Comparison of ENCODE assay signal across 21 mouse cellular contexts in the genomic region with DNA sequence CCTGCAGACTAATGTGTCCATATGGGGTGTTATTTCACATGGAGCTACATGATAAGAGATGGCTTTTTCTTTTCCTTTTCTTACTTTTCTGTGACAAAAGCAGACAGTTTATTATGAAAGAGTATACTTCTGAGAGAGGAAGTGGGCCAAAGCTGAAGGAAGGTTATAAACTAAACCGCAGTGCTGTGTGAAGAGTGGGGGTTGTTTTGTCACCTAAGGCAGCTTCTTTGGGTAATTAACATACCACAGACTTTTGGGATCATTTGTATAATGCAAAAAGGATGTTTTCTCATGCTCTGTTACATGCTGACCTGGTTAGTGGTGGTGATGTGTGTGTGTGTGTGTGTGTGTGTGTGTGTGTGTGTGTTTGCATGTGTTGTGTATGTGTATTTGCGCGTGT. TPM values are rescaled to one million over a fixed set of nuclear protein-coding genes. Genes with fewer than 3 reads are reported as not detected.
DNase-seq lines count a peak whose midpoint lies in the region; ATAC-seq lines count a peak whose summit lies in the region.
"Had no signal": no experiment of that assay in that cellular context is flagged by ENCODE, and none has a peak within 500 bp of the region (broad histone marks: within the 10 kb centered on the region; RNA-seq: fewer than 3 reads in every experiment).

No protein-coding gene starts in this region.

- H3K27ac ChIP-seq in forebrain, embryonic 10.5 days, result no peak overlapping the region
- H3K27ac ChIP-seq: embryonic facial prominence, embryonic 12.5 days; hindbrain, embryonic 13.5 days; intestine, embryonic 15.5 days; lung, embryonic 15.5 days; macrophage; neural tube, embryonic 15.5 days had no signal

- peak; percentile 76 for DNase-seq in T-cell, adult 2 months (ENCODE audit: low spot score)
- peak; percentile 48 to 53 for DNase-seq in thymus, postnatal 10 days (ENCODE audit: low spot score in 2 of 2)
- no peak for DNase-seq in right cerebral cortex, postnatal 36 days (ENCODE audit: low spot score in 2 of 2)
- DNase-seq in heart, adult 9 months (ENCODE audit: low spot score in 2 of 2), result no peak
- no peak for DNase-seq in forebrain, embryonic 10.5 days (ENCODE audit: extremely low spot score, low spot score)
- DNase-seq: adrenal gland, adult 2 months; cerebellum, adult 9-10 months; heart, postnatal 14 days; kidney, adult 9 months; kidney, postnatal 4 days; midbrain, embryonic 14.5 days had no signal

- H3K4me3 ChIP-seq in forebrain, embryonic 10.5 days, result no peak overlapping the region
- H3K4me3 ChIP-seq: embryonic facial prominence, embryonic 12.5 days; erythroblast, embryonic 14.5 days; hindbrain, embryonic 13.5 days; intestine, embryonic 15.5 days; lung, embryonic 15.5 days; neural tube, embryonic 15.5 days had no signal

- H3K36me3 ChIP-seq in forebrain, embryonic 10.5 days (replicated peaks), result no peaks in the 10 kb centered on the region
- H3K36me3 ChIP-seq: embryonic facial prominence, embryonic 12.5 days; hindbrain, embryonic 13.5 days; intestine, embryonic 15.5 days; lung, embryonic 15.5 days; neural tube, embryonic 15.5 days had no signal

- no peaks in the 10 kb centered on the region for H3K4me1 ChIP-seq in forebrain, embryonic 10.5 days
- H3K4me1 ChIP-seq: embryonic facial prominence, embryonic 12.5 days; hindbrain, embryonic 13.5 days; intestine, embryonic 15.5 days; lung, embryonic 15.5 days; neural tube, embryonic 15.5 days had no signal

- 82% methylated on average over 3 of the region's 3 CpGs for WGBS in forebrain, embryonic 10.5 days

- no peaks in the 10 kb centered on the region for H3K27me3 ChIP-seq in forebrain, embryonic 10.5 days (ENCODE audit: poor library complexity, severe bottlenecking)
- H3K27me3 ChIP-seq: embryonic facial prominence, embryonic 12.5 days; hindbrain, embryonic 13.5 days; intestine, embryonic 15.5 days; lung, embryonic 15.5 days; neural tube, embryonic 15.5 days had no signal

- no peaks in the 10 kb centered on the region for H3K9me3 ChIP-seq in forebrain, embryonic 10.5 days
- H3K9me3 ChIP-seq: embryonic facial prominence, embryonic 12.5 days; hindbrain, embryonic 13.5 days; intestine, embryonic 15.5 days; lung, embryonic 15.5 days; neural tube, embryonic 15.5 days had no signal

- ATAC-seq in CD4-positive, CD25-positive, alpha-beta regulatory T cell, adult 4 months, result peak; percentile 98
- ATAC-seq in megakaryocyte, adult 5-6 weeks (ENCODE audit: poor library complexity, severe bottlenecking), result peak; percentile 86
- ATAC-seq: forebrain, embryonic 14.5 days; intestine, embryonic 15.5 days had no signal

RNA-seq across cellular contexts. Expression of gene Btbd11, which starts 24.5 kb away (rescaled TPM):
- polyA plus RNA-seq in CD4-positive, CD25-positive, alpha-beta regulatory T cell, adult 4 months (2017; shearing (Covaris generic)), result 1 to 10 TPM; 3.6 to 5.6 TPM
- 0.67 and 2.7 TPM in 2 replicates for total RNA-seq in megakaryocyte, adult 5-6 weeks (2015)
- 0.37 and 0.40 TPM in 2 replicates for total RNA-seq in megakaryocyte, adult 5-6 weeks (2017)
- polyA plus RNA-seq in forebrain, embryonic 10.5 days (2016; fragmentation: Nextera tagmentation; extraction: Ambion mirVana), result 4.1 and 4.3 TPM in 2 replicates
- polyA plus RNA-seq: erythroblast, embryonic 14.5 days had no signal

Comparison
In these comparisons a context has a peak if more than half of its experiments do, and no peak if none do; other contexts are left out.
1. DNase-seq: peak in T-cell, adult 2 months (single experiment) and thymus, postnatal 10 days (2 of 2); none in right cerebral cortex, postnatal 36 days (0 of 2), heart, adult 9 months (0 of 2) and forebrain, embryonic 10.5 days (single experiment).